Mouse (Mus musculus): ENCODE data around the gene Atp8b4. TPM values are rescaled to one million over a fixed set of nuclear protein-coding genes. Genes with fewer than 3 reads are reported as not detected.

Gene Atp8b4
- polyA plus RNA-seq, 1 experiment: 0.67 TPM

GRCm38 (mm10) chr2:126358741-126359140, 141.7 kb downstream of the Atp8b4 start:
- Histone ChIP-seq H3K27ac (ENCODE audit: insufficient read depth, low read length) (no peak overlapping the region), H3K4me3 (ENCODE audit: insufficient read depth, low read length) (no peak overlapping the region), H3K4me1 (ENCODE audit: control insufficient read depth, insufficient read depth, low read length) (peaks cover 17% of the 10 kb centered on the region)
- no peak for TF ChIP-seq CTCF (IDR thresholded peaks at IDR 0.05; ENCODE audit: borderline replicate concordance, insufficient read depth, low read length)
- TF ChIP-seq POLR2A (IDR thresholded peaks at IDR 0.05; ENCODE audit: low read depth, low read length): no peak

- TF ChIP-seq CTCF (IDR thresholded peaks at IDR 0.05; ENCODE audit: borderline replicate concordance, insufficient read depth, low read length) (no peak), POLR2A (IDR thresholded peaks at IDR 0.05; ENCODE audit: low read depth, low read length) (no peak)
- Histone ChIP-seq H3K4me3 (ENCODE audit: insufficient read depth, low read length) (no peak overlapping the region), H3K4me1 (ENCODE audit: control insufficient read depth, insufficient read depth, low read length) (peaks cover 12% of the 10 kb centered on the region), H3K27ac (ENCODE audit: insufficient read depth, low read length) (no peak overlapping the region)
Observed at GRCm38 (mm10) chr2:126355259-126355658, 145.2 kb downstream of the Atp8b4 start.

GRCm38 (mm10) chr2:126351811-126352210, 148.7 kb downstream of the Atp8b4 start:
- TF ChIP-seq CTCF (IDR thresholded peaks at IDR 0.05; ENCODE audit: borderline replicate concordance, insufficient read depth, low read length) (no peak), POLR2A (IDR thresholded peaks at IDR 0.05; ENCODE audit: low read depth, low read length) (no peak)
- Histone ChIP-seq H3K4me3 (ENCODE audit: insufficient read depth, low read length) (no peak overlapping the region), H3K4me1 (ENCODE audit: control insufficient read depth, insufficient read depth, low read length) (peaks cover 12% of the 10 kb centered on the region), H3K27ac (ENCODE audit: insufficient read depth, low read length) (peak overlapping the region; percentile 44; the same call in 1 of the 2 replicates)

- Histone ChIP-seq H3K27ac (ENCODE audit: insufficient read depth, low read length) (no peak overlapping the region), H3K4me1 (ENCODE audit: control insufficient read depth, insufficient read depth, low read length) (no peaks in the 10 kb centered on the region), H3K4me3 (ENCODE audit: insufficient read depth, low read length) (no peak overlapping the region)
- no peak for TF ChIP-seq CTCF (IDR thresholded peaks at IDR 0.05; ENCODE audit: borderline replicate concordance, insufficient read depth, low read length)
- no peak for TF ChIP-seq POLR2A (IDR thresholded peaks at IDR 0.05; ENCODE audit: low read depth, low read length)
Observed at GRCm38 (mm10) chr2:126343026-126343593, 157.4 kb downstream of the Atp8b4 start.

GRCm38 (mm10) chr2:126341521-126341920, 159.0 kb downstream of the Atp8b4 start:
- no peak overlapping the region for H3K4me3 ChIP-seq (ENCODE audit: insufficient read depth, low read length)
- no peaks in the 10 kb centered on the region; the same call in 1 of the 2 replicates for H3K4me1 ChIP-seq (ENCODE audit: control insufficient read depth, insufficient read depth, low read length)

GRCm38 (mm10) chr2:126340201-126340600, 160.3 kb downstream of the Atp8b4 start:
- Histone ChIP-seq H3K27ac (ENCODE audit: insufficient read depth, low read length) (no peak overlapping the region), H3K4me3 (ENCODE audit: insufficient read depth, low read length) (no peak overlapping the region), H3K4me1 (ENCODE audit: control insufficient read depth, insufficient read depth, low read length) (no peaks in the 10 kb centered on the region; the same call in 1 of the 2 replicates)
- TF ChIP-seq CTCF (IDR thresholded peaks at IDR 0.05; ENCODE audit: borderline replicate concordance, insufficient read depth, low read length): no peak
- TF ChIP-seq POLR2A (IDR thresholded peaks at IDR 0.05; ENCODE audit: low read depth, low read length): no peak

More at GRCm38 (mm10) chr2:126341521-126341920, 159.0 kb downstream of the Atp8b4 start:
- H3K27ac ChIP-seq (ENCODE audit: insufficient read depth, low read length): no peak overlapping the region
- TF ChIP-seq CTCF (IDR thresholded peaks at IDR 0.05; ENCODE audit: borderline replicate concordance, insufficient read depth, low read length): no peak
- no peak for TF ChIP-seq POLR2A (IDR thresholded peaks at IDR 0.05; ENCODE audit: low read depth, low read length)

- H3K4me1 ChIP-seq (ENCODE audit: control insufficient read depth, insufficient read depth, low read length): no peaks in the 10 kb centered on the region; the same call in 1 of the 2 replicates
- no peak overlapping the region for H3K27ac ChIP-seq (ENCODE audit: insufficient read depth, low read length)
- TF ChIP-seq CTCF (IDR thresholded peaks at IDR 0.05; ENCODE audit: borderline replicate concordance, insufficient read depth, low read length) (no peak), POLR2A (IDR thresholded peaks at IDR 0.05; ENCODE audit: low read depth, low read length) (no peak)
- no peak overlapping the region for H3K4me3 ChIP-seq (ENCODE audit: insufficient read depth, low read length)
Observed at GRCm38 (mm10) chr2:126339516-126339915, 161.0 kb downstream of the Atp8b4 start.

- no peaks in the 10 kb centered on the region; the same call in 1 of the 2 replicates for H3K4me1 ChIP-seq (ENCODE audit: control insufficient read depth, insufficient read depth, low read length)
- no peak for TF ChIP-seq CTCF (IDR thresholded peaks at IDR 0.05; ENCODE audit: borderline replicate concordance, insufficient read depth, low read length)
- TF ChIP-seq POLR2A (IDR thresholded peaks at IDR 0.05; ENCODE audit: low read depth, low read length): no peak
Observed at GRCm38 (mm10) chr2:126337143-126337542, 163.3 kb downstream of the Atp8b4 start.

GRCm38 (mm10) chr2:126331794-126332193, 168.7 kb downstream of the Atp8b4 start:
- no peak overlapping the region for H3K4me3 ChIP-seq (ENCODE audit: insufficient read depth, low read length)
- H3K27ac ChIP-seq (ENCODE audit: insufficient read depth, low read length): no peak overlapping the region
- no peak for TF ChIP-seq CTCF (IDR thresholded peaks at IDR 0.05; ENCODE audit: borderline replicate concordance, insufficient read depth, low read length)
- no peak for TF ChIP-seq POLR2A (IDR thresholded peaks at IDR 0.05; ENCODE audit: low read depth, low read length)
- H3K4me1 ChIP-seq (ENCODE audit: control insufficient read depth, insufficient read depth, low read length): peaks cover under 1% of the 10 kb centered on the region; the same call in 1 of the 2 replicates

More at GRCm38 (mm10) chr2:126337143-126337542, 163.3 kb downstream of the Atp8b4 start:
- Histone ChIP-seq H3K27ac (ENCODE audit: insufficient read depth, low read length) (no peak overlapping the region), H3K4me3 (ENCODE audit: insufficient read depth, low read length) (no peak overlapping the region)

- H3K4me3 ChIP-seq (ENCODE audit: insufficient read depth, low read length): no peak overlapping the region
- no peak for TF ChIP-seq CTCF (IDR thresholded peaks at IDR 0.05; ENCODE audit: borderline replicate concordance, insufficient read depth, low read length)
- no peak for TF ChIP-seq POLR2A (IDR thresholded peaks at IDR 0.05; ENCODE audit: low read depth, low read length)
- H3K27ac ChIP-seq (ENCODE audit: insufficient read depth, low read length): peak overlapping the region; percentile 94
- H3K4me1 ChIP-seq (ENCODE audit: control insufficient read depth, insufficient read depth, low read length): peaks cover 10% of the 10 kb centered on the region
Observed at GRCm38 (mm10) chr2:126323206-126323605, 177.3 kb downstream of the Atp8b4 start.

Measured in embryonic fibroblast, embryonic 13.5 days (primary cell).